Mouse (Mus musculus): ENCODE data around the gene Etv2.
A peak's percentile ranks its signal among the peaks of the same experiment; 100 is the strongest.

The Etv2 gene

DNA sequence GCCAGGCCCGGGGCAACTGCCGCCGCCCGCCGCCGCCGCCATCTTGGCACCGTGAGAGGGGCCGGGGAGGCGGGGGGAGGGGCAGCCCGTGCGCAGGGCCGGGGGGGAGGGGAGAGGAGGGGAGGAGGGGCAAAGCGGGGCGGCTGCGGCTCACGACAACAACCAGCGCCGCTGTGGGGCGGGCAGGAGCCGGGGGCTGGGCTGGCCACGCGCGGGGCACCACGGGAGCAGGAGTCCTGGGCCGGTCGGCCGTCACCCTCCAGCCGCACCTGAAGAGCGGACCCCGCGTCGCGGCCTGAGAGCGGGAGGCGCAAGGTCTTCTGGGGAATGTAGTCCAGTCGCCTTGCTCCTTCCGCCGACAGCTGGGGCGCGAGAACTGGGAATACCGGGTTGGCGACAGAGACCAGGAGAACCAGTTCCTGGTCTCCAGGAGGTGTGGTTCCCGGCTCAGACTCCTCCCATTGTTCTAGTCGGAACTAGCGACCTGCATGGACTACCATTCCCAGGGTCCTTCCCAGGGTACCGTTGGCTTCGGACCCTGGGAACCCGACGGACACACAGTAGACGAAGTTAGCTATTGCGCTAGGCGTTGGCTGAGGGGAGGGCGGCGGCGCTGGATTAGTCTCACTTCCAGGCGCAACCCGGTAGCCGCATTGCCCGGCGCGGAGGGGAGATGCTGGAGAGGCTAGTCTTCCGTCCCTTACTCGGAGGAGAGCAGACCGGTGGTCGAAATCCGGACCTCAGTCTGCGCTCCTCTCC is 46.8 kb downstream of the Etv2 start, which contains the start of gene Kmt2b:
Kmt2b (minus strand) TSS at position 51 of the 759 bp plus-strand sequence.
- DNase-seq (ENCODE audit: low read depth, low spot score): peak; percentile 97

DNA sequence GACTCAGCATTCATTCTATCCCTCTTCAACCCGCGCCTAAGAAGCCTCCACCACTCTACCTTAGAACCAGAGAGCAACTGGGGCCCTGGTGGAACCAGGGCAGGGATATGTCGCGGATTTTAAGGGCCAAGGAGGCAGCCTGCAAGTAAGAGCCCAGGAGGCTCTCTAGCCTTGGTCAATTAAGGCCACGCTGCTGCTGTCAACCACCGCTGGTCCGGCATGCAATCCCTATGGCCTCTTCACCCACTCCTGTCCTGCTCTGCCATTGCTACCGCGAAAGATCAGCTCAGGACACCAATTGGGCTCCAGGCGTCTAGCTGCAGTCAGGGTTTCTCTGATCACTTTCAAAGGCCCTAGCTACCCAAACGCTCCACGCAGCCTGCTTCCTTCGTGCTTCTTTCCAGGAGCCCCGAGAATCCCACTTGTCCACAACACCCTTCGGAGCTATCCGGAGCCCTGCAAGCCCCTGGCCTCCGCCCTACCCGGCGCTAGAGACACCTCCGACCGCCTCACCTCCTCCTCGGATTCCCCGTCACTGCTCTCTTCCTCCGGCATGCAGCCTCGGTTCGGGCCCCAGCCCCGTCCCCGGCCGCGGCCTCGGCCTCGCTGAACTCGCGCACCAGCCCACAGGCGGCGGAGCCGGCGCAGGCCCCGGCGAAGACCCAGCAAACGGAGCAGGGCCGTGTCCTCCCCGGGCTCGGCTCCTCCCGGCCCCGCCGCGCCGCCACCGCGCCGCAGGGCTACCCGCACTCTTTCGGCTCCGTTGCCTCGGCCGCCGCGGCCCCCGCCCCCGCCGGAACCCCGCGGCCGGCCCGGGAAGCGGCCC is 47.6 kb downstream of the Etv2 start:
- peak; percentile 51 for DNase-seq (ENCODE audit: low read depth, low spot score)

DNA sequence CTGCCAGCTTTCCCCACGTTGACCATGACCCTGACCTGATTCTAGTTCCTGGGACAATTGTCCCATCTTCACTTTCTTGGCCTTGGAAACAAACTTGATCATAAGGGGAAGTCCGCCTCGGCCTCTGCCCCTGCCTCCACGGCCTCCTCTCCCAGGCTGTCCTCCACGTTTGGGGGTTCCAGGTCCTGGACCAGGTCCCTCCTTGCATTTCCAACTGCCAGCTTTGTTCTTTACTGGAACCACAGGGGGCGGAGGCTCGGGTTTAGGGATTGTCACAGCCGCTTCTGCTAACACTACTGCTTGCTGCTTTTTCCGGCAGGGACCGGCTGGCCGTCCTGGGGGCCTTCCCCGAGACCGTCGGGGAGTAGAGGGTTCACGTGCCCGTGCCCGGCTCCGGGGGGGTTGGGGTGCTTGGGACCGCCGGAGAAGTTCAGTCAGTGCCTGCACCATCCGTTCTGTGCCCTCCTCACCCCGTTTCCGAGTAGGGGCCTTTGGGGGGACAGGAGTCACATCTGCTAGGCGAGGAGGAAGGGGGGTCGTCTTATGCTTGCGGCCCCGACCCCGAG is 49.1 kb downstream of the Etv2 start:
- DNase-seq (ENCODE audit: low read depth, low spot score): no peak

DNA sequence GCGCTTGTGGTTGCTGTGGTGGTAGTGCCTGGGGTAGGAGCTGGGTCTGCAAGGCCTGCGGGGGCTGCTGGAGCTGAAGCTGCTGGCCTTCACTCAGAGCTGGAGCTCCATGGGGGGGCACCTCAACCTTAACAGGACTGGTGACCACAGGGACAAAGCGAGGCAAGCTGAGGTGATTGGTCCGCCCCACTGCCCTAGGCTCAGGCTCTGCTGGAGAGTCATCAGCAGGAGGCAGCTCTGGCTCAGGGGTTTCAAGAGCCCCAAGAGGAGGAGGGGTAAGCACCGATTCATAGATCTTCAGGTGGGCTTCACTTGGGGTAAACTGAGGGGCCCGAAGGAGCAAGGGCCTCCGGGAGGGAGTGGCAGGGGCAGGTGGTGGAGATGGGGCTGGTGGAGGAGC is 50.5 kb downstream of the Etv2 start:
- DNase-seq (ENCODE audit: low read depth, low spot score): no peak

DNA sequence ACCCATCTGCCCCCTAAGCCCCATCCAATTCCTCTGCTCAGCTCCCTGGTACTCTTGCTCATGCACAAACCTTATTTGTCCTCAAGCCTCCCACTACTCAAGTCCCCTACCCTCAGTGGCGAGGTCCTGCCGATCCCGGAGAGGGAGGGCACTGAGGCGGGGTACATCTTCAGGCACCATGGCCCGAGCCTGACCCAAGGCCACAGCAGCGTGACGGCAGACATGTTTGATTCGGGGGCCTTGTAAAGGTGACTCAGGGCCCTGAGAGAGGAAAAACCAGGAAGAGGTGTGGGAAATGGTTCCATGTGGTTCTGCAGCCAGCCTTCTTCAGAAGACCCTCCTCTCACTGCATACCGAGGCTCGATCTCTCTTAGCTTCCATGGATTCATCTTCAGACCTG is 51.3 kb downstream of the Etv2 start:
- DNase-seq (ENCODE audit: low read depth, low spot score): no peak

All from A20 (cell line).